In genomic region chr5:142973971-142974370, GRCm38 (mm10) we compare ENCODE assay signal across 10 mouse cellular contexts. TPM values are rescaled to one million over a fixed set of nuclear protein-coding genes. Genes with fewer than 3 reads are reported as not detected.
DNase-seq lines count a peak whose midpoint lies in the region; ATAC-seq and TF ChIP-seq lines count a peak whose summit lies in the region.
"Had no signal": no experiment of that assay in that cellular context is flagged by ENCODE, and none has a peak within 500 bp of the region (broad histone marks: within the 10 kb centered on the region; RNA-seq: fewer than 3 reads in every experiment).

No protein-coding gene starts in this region.

- ATAC-seq in hindbrain, embryonic 11.5 days (ENCODE audit: low FRiP score) = peak; percentile 17; the same call in 1 of the 2 replicates
- no peak for ATAC-seq in hindbrain, embryonic 14.5 days (ENCODE audit: low FRiP score)
- ATAC-seq in midbrain, embryonic 12.5 days (ENCODE audit: low FRiP score, low read depth) = peak; percentile 32
- no peak for ATAC-seq in megakaryocyte progenitor cell, adult 5-6 weeks (replicated peaks; ENCODE audit: poor library complexity)
- no peak for ATAC-seq in cerebellum, adult (ENCODE audit: insufficient number of reproducible peaks, low FRiP score, low TSS enrichment)

- no peaks in the 10 kb centered on the region for H3K9me3 ChIP-seq in hindbrain, embryonic 11.5 days (ENCODE audit: control insufficient read depth, low read length)
- H3K9me3 ChIP-seq in hindbrain, embryonic 14.5 days (ENCODE audit: control insufficient read depth, low read length) = no peaks in the 10 kb centered on the region
- H3K9me3 ChIP-seq in E14TG2a.4 (ENCODE audit: low read length) = no peaks in the 10 kb centered on the region
- H3K9me3 ChIP-seq in midbrain, embryonic 12.5 days = no peaks in the 10 kb centered on the region

- H3K4me3 ChIP-seq in hindbrain, embryonic 11.5 days (ENCODE audit: low read depth, low read length) = no peak overlapping the region
- no peak overlapping the region for H3K4me3 ChIP-seq in hindbrain, embryonic 14.5 days (replicated peaks; ENCODE audit: low read length)
- H3K4me3 ChIP-seq in E14TG2a.4 (replicated peaks; ENCODE audit: low read length) = peak overlapping the region; percentile 60; the same call in 1 of the 2 replicates
- no peak overlapping the region for H3K4me3 ChIP-seq in embryonic fibroblast, embryonic 13.5 days (ENCODE audit: insufficient read depth, low read length)
- no peak overlapping the region for H3K4me3 ChIP-seq in midbrain, embryonic 12.5 days
- H3K4me3 ChIP-seq: erythroblast, embryonic 14.5 days had no signal

- TF ChIP-seq CTCF in E14TG2a.4 (conservative IDR thresholded peaks at IDR 0.05; ENCODE audit: low read length) = no peak
- no peak for TF ChIP-seq CTCF in embryonic fibroblast, embryonic 13.5 days (IDR thresholded peaks at IDR 0.05; ENCODE audit: borderline replicate concordance, insufficient read depth, low read length)

- peaks cover 28% of the 10 kb centered on the region for H3K36me3 ChIP-seq in hindbrain, embryonic 11.5 days (ENCODE audit: control insufficient read depth, insufficient read depth, low read length)
- H3K36me3 ChIP-seq in hindbrain, embryonic 14.5 days (replicated peaks; ENCODE audit: control insufficient read depth, insufficient read depth) = peaks cover 53% of the 10 kb centered on the region
- peaks cover 45% of the 10 kb centered on the region for H3K36me3 ChIP-seq in E14TG2a.4 (ENCODE audit: insufficient read depth, low read length)
- H3K36me3 ChIP-seq in midbrain, embryonic 12.5 days = peaks cover 46% of the 10 kb centered on the region

- TF ChIP-seq POLR2A in embryonic fibroblast, embryonic 13.5 days (IDR thresholded peaks at IDR 0.05; ENCODE audit: low read depth, low read length) = 0 out of 2 replicates have a peak, but pooled peaks have one; percentile 1

- H3K4me1 ChIP-seq in hindbrain, embryonic 11.5 days (replicated peaks; ENCODE audit: control insufficient read depth, insufficient read depth, low read length) = peaks cover 5% of the 10 kb centered on the region; the same call in 1 of the 2 replicates
- H3K4me1 ChIP-seq in hindbrain, embryonic 14.5 days (replicated peaks; ENCODE audit: control insufficient read depth, insufficient read depth, low read length) = peaks cover 4% of the 10 kb centered on the region; the same call in 1 of the 2 replicates
- peaks cover 86% of the 10 kb centered on the region for H3K4me1 ChIP-seq in E14TG2a.4 (replicated peaks; ENCODE audit: low read depth, low read length)
- H3K4me1 ChIP-seq in embryonic fibroblast, embryonic 13.5 days (ENCODE audit: control insufficient read depth, insufficient read depth, low read length) = no peaks in the 10 kb centered on the region
- peaks cover 17% of the 10 kb centered on the region for H3K4me1 ChIP-seq in midbrain, embryonic 12.5 days

- H3K4me2 ChIP-seq in hindbrain, embryonic 11.5 days (replicated peaks; ENCODE audit: low read depth, low read length) = no peak overlapping the region
- H3K4me2 ChIP-seq in hindbrain, embryonic 14.5 days (replicated peaks) = no peak overlapping the region
- H3K4me2 ChIP-seq in midbrain, embryonic 12.5 days (replicated peaks) = no peak overlapping the region

- peak; percentile 36 for DNase-seq in hindbrain, embryonic 11.5 days (ENCODE audit: low spot score)
- DNase-seq in hindbrain, embryonic 14.5 days (ENCODE audit: low spot score) = no peak
- no peak for DNase-seq in thymus, postnatal 25 days

- no peak overlapping the region for H3K9ac ChIP-seq in hindbrain, embryonic 11.5 days (ENCODE audit: low read depth, low read length)
- no peak overlapping the region for H3K9ac ChIP-seq in hindbrain, embryonic 14.5 days
- H3K9ac ChIP-seq in midbrain, embryonic 12.5 days (replicated peaks) = no peak overlapping the region
- H3K9ac ChIP-seq: liver, embryonic 14.5 days had no signal

- H3K27ac ChIP-seq in hindbrain, embryonic 11.5 days (ENCODE audit: low read depth, low read length) = peak overlapping the region; percentile 86; the same call in 1 of the 2 replicates
- no peak overlapping the region for H3K27ac ChIP-seq in hindbrain, embryonic 14.5 days
- no peak overlapping the region for H3K27ac ChIP-seq in embryonic fibroblast, embryonic 13.5 days (ENCODE audit: insufficient read depth, low read length)
- peak overlapping the region; percentile 84 for H3K27ac ChIP-seq in midbrain, embryonic 12.5 days (replicated peaks)
- H3K27ac ChIP-seq: liver, embryonic 14.5 days had no signal

- no peaks in the 10 kb centered on the region for H3K27me3 ChIP-seq in hindbrain, embryonic 11.5 days (ENCODE audit: control insufficient read depth, insufficient read depth, low read length)
- H3K27me3 ChIP-seq in hindbrain, embryonic 14.5 days (ENCODE audit: control insufficient read depth, insufficient read depth, low read length) = no peaks in the 10 kb centered on the region
- H3K27me3 ChIP-seq in E14TG2a.4 (ENCODE audit: insufficient read depth, low read length) = no peaks in the 10 kb centered on the region
- H3K27me3 ChIP-seq in midbrain, embryonic 12.5 days = no peaks in the 10 kb centered on the region

- WGBS in hindbrain, embryonic 11.5 days = 54% methylated on average over 3 of the region's 3 CpGs
- WGBS in hindbrain, embryonic 14.5 days = 58% methylated on average over 3 of the region's 3 CpGs
- WGBS in midbrain, embryonic 12.5 days = 66% methylated on average over 3 of the region's 3 CpGs

RNA-seq across cellular contexts. Expression of gene Fscn1, which starts 13.8 kb away (rescaled TPM):
- polyA plus RNA-seq in hindbrain, embryonic 11.5 days (2014; fragmentation: Nextera tagmentation; extraction: Ambion mirVana) = 570 and 615 TPM in 2 replicates
- 459 and 508 TPM in 2 replicates for polyA plus RNA-seq in hindbrain, embryonic 14.5 days (2014; fragmentation: Nextera tagmentation; extraction: Ambion mirVana)
- 323 and 406 TPM in 2 replicates for polyA plus RNA-seq in embryonic fibroblast, embryonic 13.5 days (2011; ENCODE audit: insufficient read length, low read depth, missing spikeins)
- polyA plus RNA-seq in midbrain, embryonic 12.5 days (2016; fragmentation: Nextera tagmentation; extraction: Ambion mirVana) = 707 and 742 TPM in 2 replicates
- 0.20 TPM in 1 of 2 replicates, not detected in the other for total RNA-seq in megakaryocyte progenitor cell, adult 5-6 weeks (2015)
- 0.10 TPM in 1 of 2 replicates, not detected in the other for total RNA-seq in megakaryocyte progenitor cell, adult 5-6 weeks (2017)

Comparison
In these comparisons a context has a peak if more than half of its experiments do, and no peak if none do; other contexts are left out.
1. ATAC-seq: peak in hindbrain, embryonic 11.5 days (single experiment) and midbrain, embryonic 12.5 days (single experiment); none in hindbrain, embryonic 14.5 days (single experiment), megakaryocyte progenitor cell, adult 5-6 weeks (single experiment) and cerebellum, adult (single experiment).
2. H3K27ac ChIP-seq: peak in hindbrain, embryonic 11.5 days (single experiment) and midbrain, embryonic 12.5 days (single experiment); none in hindbrain, embryonic 14.5 days (single experiment) and embryonic fibroblast, embryonic 13.5 days (single experiment).